Mouse (Mus musculus) mature B cell (primary cell): ENCODE data around the gene Gm44973.
"Not testable (repeated sequence)": the region's sequence is repeated elsewhere in the genome, so short reads cannot be mapped to it uniquely, and the experiment has no call there.

Experiments used
- in situ Hi-C: fragments of 300-500 bp; cut with MboI; formaldehyde crosslinking; loops from 2 replicates; pipeline ENCODE4 v1.14.3; 2019

Gm44973 gene

DNA sequence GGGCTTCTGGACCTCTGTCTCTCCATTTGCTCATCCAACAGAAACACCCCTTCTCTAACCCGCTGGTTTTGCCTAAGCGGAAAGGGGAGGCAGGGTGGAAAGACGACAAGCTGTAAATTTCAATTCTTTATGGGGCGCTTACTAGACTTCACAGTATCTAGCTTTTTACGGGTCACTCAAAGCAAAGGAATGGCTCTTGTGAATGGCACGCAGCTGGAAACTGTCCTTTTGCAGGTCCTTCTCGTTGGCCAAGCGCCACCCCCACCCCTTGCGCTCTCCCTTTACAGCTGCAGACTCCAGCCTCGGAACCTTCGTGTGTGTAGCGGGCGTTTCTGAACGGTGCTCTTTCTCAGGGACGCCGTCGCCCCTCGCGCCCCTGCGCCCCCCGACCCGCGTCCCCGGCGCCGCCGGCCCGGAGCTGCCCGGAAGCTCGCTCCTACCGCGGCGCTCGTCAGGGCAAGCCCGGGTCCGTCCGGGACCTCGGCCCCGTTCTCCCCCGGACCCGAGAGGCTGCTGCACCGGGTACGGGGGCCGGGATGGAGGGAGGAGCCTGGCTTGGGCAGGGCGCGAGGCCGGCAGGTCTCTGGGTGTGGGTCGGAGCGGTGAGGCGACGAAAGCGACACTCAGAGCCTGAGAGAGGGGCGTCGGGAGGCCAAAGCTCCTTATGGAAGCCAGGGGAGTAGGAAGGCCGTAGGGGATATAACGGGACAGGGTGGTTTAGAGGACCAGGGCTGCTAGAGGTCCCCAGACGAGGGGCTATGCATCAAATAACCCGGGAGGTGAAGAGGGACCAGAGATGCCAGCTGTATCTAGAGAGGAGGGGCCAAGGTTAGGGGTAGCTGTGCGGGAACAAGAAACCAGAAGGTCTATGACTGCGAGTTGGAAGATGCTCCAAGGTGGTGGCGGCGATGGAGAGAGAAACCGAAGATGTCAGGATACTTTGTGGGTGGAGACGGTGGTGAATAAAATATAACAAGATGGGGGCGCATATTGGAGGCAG, 36.2 kb downstream of the Gm44973 start, which contains the start of gene Zfp580:
TSS of gene Zfp580 (plus strand) at position 346 of the 1,000 bp plus-strand sequence.
- in situ Hi-C loops = loop anchor here (5.0 kb wide), 1 partner anchor 109 kb away; no protein-coding TSS in a partner anchor

DNA sequence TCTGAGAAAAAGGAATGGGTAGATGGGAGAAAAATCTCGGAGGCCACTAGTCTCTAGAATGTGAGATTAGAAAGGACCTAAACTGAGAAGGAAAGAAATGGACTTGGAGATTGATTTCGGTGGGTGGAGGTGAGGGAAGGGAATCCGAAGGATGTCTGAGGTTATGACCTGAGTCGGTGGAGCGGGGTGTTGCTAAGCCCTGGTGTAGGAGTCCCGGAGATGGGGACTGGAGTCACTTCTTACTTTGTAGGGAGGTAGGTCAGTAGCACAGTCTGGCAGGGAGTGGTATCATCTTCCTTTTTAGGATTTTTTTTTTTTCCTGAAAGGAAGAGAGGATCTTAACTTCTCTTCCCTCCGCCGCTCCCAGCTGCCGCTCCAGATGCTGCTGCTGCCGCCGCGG, 37.1 kb downstream of the Gm44973 start:
- in situ Hi-C loops = loop anchor here (5.0 kb wide), 1 partner anchor 110 kb away; no protein-coding TSS in a partner anchor

DNA sequence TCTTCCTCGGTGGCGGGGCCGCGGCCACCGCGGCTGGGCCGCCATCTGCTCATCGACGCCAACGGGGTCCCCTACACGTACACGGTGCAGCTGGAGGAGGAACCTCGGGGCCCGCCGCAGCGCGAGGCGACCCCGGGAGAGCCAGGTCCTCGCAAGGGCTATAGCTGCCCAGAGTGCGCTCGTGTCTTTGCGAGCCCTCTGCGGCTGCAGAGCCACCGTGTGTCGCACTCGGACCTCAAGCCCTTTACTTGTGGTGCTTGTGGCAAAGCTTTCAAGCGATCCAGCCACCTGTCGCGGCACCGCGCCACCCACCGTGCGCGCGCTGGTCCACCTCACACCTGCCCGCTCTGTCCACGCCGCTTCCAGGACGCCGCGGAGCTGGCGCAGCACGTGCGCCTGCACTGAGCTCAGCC, 37.6 kb downstream of the Gm44973 start:
- in situ Hi-C loops = loop anchor here (5.0 kb wide), 1 partner anchor 111 kb away; no protein-coding TSS in a partner anchor

DNA sequence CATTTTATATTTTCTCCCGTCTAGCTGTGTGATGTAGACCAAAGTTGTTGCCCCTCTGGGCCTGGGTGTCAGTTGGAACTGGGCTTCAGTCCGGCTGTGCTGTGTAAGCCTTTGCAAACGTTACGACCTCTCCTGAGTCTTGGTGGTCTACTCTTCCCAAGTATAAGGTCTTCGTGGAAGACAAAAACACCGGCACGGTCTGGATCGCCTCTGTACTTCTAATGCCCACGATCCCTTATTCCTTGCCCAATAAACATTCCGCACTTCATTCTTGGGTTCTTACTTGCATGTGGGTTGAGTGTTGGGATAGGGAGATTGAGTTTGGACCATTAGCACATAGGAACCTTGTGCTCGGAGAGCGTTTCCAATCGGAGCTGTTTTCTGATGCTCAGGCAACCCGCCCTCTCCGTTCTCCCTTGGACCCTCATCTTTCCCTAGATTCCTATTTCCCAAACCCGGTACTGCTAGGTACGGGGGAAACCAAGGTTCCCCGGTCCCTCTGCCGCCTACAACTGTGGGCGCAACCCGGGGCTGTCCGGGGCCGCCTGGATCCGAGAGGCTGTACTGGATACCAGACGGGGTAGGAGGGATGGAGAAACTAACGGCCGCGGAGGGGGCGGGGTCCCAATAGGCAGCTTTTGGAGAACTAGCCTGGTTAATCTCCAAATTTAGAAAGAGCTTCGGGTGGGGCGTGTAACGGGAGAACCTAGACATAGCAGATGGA, 38.3 kb downstream of the Gm44973 start:
- in situ Hi-C loops = loop anchor here (5.0 kb wide), 1 partner anchor 111 kb away; no protein-coding TSS in a partner anchor

DNA sequence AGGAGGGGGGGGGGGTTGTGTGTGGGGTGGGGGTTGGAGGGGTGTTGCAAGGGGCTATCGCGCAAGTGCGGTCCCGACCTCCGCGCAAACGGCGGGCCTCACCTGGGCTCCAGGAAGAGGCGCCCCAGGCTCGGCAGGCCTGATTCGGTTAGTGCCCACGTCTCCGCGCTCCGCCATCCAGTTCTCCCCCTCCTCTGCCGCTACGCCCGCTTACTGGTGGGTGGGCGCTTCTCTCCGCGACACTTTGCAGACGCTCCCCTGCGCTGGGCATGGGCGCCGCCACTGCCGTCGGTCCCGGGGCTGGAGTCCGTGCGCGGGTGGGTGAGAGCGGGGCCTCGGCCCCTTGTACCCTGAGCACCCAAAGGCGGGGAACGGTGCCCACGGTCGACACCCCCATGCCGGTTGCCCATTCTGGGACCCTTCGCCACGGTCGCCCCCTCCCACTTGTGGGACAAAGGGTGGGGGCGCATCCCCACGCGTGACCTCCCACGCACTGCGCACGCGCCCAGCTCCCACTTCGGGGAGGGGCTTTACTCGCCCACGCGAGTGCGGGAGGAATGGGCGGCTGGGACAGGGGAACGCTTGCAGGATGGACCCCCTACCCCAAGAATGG, 41.5 kb downstream of the Gm44973 start:
- in situ Hi-C loops = no loop called here

DNA sequence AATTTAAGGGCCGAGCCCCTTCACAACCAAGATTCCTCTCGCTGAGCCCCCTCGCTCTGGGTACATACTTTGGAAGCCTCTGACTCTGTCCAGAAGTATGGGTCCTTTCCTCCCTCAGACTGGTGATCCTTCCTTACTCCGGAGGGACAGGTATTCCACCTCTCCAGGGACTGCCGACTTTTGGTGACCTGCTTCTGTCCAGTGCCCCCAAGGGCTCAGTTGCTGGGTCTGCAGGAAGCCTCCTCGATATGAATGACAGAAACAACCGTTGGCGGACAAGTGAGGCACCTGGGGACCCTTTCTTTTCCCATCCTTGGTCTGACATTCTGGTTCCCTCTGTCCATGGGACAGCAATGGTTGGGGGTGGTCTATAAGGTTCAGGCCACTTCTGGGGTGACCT, 42.1 kb downstream of the Gm44973 start:
- in situ Hi-C loops = no loop called here

DNA sequence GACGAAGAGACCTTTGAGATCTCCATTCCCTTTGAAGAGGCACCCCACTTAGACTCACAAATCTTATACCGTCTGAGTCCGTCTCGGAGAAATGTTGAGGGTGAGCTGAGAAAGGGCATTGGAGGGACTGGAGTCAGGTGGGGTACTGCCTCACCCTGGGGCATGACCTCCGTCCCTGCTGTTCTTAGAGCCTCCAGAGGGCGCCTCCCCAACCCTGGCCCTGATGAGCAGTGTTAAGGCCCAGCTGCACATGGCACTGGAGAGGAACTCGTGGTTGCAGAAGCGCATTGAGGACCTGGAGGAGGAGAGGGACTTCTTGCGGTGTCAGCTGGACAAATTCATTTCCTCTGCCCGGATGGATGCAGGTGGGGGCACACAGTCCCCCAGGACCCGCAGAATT, 42.5 kb downstream of the Gm44973 start:
- in situ Hi-C loops = no loop called here

DNA sequence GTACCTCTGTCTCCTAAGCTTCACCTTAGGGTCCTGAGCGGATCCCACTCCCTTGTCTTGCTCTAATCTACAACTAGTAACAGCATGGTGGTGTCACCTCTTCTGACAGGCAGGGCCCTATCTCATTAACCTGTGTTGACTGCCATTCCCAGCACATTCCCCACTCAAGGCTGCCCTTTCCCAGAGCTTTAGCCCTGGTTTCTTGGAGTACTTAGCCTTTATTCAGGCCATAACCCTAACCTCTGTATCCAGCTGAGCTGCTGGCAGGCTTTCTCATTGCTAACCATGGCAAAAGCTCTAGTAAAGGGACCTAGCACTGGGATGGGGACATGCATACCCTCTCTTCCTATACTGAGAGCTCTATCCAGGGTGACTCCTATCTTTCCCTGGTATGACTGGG, 43.3 kb downstream of the Gm44973 start:
- in situ Hi-C loops = no loop called here

DNA sequence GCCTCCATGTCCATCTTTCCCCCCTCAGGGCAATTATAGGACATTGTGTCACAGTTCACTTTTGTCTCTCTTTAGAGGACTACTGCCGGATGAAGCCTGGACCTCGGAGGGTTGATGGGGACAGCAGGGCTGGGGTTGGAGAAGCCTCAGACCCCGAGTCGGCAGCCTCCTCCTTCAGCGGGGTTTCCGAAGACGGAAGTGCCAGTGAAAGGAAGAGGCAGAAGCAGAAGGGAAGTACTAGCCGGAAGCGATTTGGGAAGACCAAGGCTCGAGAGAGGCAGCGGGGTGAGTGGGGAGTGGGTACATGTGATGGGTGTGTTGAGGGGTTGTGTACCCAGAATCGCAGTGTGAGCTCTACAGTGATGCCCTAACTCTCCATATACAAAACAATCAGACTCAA, 44.1 kb downstream of the Gm44973 start:
- in situ Hi-C loops = no loop called here

DNA sequence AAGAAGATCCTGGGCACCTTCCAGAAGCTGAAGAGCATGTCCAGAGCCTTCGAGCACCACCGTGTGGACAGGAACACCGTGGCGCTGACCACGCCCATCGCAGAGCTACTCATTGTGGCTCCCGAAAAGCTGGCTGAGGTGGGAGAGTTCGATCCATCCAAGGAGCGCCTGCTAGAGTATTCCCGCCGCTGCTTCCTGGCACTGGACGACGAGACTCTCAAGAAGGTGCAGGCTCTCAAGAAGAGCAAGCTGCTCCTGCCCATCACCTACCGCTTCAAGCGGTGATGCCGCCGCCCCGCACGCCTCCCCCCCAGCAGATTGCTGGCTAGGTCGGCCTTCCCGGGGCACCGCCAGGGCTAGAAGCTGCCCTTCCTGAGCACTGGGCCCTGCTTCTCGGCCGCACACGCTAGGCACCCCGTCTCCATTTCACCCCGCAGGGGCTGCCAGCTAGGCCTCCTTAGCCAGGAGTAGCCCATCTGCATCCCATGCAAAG, 45.0 kb downstream of the Gm44973 start:
- in situ Hi-C loops = no loop called here

DNA sequence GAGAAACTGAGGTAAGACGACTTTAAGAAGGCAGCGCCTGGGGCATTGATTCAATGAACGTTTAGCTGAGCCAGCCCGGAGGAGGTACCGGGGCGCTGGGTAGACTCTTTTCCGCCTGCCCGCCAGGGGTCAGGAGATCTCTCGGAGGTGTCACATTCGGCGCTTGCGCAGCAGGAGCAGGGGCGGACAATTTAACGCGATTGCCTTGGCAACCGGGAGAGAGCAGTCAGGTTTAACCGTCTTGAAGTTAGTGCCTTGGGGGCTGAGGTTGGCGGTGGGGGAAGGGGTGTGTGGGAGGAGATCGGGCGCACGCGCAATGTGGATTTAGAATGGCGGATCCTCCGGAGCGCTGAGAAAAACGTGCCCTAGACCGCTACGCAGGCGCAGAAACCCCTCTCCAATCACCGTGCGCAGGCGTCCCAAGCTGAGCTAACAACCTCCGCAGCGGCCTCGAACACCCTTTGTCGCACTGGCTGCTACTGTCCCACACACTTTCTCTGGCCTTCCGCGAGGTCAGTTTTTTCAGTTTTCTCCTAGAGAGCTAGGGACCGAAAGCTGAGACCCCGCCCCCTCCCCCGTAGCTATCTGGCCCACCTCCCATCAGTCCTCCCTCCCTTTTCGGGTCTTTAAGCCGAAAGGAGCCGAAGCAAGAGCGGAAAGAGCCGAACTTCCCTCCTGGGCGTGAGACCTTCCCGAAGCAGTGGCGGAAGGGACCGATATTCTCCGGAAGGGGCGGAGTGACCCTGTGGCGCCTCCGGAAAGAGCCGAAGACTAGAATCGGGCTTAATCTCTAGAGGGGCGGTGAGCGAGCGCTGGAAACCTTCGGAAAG, 45.9 kb downstream of the Gm44973 start:
- in situ Hi-C loops = no loop called here

DNA sequence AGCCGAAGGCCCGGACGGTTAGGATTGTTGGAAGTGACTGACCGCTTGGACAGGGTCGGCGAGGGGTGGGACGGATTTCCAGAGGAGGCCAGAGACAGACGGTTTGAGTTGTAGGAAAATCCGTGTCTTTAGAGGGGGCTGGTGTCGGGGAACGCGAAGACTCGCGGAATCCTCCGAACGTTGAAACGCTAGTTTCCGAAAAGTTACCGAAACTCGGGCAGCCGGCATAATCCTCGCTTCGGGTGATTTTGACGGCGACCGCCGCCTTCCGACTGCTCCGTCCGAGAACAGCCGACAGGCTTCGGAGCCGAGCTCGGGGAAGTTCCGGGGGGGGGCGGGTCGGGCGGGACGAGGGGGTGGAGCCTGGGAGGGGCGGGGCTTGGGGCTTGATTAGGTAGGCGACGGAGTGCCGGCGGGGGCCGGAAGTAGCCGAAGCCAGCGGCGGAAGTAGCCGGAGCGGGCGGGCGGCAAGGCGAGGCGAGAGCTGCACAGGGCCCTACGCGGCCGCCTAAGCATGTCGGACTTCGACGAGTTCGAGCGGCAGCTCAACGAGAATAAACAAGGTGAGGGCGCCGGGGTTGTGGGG, 46.6 kb downstream of the Gm44973 start, which contains the start of gene U2af2:
TSS of gene U2af2 (plus strand) at position 370 of the 586 bp plus-strand sequence.
- in situ Hi-C loops = no loop called here

DNA sequence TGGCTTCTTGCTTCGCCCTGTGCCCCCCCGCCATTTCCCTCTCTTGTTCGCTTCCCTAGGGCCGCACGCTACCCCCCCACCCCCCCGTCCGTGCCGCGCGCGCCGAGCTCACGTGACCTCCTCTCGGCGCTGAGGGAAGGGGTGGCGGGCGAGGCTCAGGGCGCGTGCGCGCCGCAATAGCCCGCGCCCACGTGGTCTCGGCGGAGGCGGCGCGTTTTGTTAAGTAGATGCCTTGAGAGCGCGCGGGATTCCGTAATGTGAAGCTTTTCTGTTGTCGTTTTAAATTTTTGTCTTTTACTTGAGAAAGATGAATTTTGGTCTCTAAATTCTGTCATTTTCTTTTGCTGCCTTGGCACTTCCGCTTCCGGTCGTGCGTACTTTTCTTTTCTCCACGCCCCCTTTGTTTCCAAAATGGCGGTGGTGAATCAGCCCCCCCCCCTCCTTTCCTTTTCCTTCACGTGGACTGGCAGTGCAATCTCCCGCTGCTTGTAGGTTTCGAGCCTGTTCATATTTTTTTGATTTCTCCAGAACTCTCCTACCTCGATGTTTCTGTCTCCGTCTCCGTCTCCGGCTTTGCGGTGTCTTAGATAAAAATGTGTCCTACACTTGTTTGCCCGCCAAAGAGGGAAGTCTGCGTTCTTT, 47.2 kb downstream of the Gm44973 start:
- in situ Hi-C loops = no loop called here

DNA sequence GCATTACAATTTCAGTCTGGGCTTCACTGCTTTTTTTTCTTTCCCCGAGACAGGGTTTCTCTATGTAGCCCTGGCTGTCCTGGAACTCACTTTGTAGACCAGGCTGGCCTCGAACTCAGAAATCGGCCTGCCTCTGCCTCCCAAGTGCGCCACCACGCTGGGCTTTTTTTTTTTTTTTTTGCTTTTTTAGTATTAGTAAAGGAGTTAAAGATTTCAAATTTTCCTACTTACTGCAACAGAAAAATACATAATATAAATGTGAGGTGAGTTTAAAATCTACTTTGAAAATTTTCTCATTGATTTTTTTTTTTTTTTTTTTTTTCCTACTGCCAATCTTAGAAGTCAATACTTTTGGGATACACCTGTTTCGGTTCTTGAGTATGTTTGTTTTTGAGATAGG, 49.6 kb downstream of the Gm44973 start:
- in situ Hi-C loops = no loop called here

DNA sequence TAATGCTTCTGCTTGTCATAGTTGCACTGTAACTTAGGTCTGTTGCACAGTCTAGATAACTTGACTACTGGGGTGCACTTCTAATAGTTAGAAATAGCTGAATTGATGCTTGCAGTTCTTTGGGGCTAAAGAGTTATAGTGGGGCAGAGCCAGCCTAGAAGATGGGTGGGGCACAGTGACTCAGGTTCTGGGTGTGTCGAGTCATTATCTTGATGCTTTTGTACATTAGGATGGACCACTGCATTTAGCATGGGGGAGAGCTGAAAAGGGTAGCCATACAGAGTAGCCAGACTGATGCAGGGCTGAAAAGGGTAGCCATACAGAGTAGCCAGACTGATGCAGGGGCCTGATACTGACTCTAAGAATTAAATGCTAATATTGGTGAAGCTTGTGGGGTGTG, 58.3 kb downstream of the Gm44973 start:
- in situ Hi-C loops = no loop called here

DNA sequence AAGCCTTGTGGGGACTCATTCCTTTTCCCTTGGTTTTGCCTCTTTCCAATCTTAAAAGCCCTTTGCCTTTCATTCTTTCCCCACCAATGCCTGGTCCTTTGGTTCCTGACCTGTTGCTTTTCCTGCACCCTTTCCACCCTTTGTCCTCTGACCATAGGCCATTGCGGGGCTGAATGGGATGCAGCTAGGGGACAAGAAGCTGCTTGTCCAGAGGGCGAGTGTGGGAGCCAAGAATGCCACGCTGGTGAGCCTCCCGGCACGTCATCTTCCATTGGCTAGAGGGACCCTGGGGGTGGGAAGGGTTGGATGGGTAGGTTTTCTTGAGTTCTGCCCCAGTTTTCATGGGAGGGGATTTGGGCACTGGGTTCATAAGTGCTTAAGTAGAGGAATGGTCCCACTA, 59.7 kb downstream of the Gm44973 start:
- in situ Hi-C loops = no loop called here

DNA sequence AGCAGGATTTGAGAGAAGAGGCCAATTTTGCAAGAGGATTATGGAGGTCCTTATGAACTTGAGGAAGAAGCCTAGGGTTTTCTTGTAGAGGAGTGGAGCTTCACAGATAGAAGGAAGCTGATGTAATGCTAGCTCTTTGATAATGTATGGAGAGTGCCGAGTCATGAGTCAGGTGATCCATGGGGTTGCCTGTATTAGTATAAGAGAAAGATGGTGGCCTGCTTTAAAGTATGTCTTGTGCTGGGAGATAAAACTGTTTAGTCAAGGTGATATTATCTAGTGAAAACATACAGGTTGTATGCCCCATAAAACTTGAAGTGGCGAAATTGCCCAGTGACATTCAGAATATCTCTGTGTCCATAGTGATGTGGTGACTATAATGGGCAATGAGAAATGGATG, 61.6 kb downstream of the Gm44973 start:
- in situ Hi-C loops = no loop called here

DNA sequence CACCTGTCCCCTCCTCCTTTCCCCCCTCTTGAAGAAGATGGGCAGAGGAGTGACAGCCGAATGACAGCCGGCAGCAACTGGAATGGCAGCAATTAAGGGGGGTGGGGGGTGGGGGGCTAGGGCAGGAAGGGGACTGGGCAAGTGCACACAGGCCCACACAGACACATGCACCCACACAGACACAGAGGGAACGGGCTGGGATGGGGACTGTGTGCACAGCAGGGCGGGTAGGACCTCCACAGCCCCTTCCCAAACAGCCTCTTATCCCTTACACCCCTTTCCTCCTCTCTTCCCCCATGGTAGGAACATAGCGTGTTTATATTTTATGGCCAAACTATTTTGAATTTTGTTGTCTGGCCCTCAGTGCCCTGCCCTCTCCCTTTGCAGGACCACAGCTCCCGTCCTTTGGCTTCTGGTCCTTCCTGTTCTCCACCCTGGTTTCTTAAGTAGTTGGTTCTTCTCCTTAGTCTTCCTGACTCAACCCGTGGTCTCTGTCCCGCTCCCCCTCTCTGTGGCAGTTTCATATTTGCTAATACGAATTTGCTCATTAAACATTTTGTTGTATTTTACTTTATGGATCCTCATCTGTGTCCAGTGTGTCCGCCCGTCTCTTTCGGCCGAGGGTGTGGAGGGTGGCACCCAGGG, 64.2 kb downstream of the Gm44973 start:
- in situ Hi-C loops = not testable (repeated sequence)

DNA sequence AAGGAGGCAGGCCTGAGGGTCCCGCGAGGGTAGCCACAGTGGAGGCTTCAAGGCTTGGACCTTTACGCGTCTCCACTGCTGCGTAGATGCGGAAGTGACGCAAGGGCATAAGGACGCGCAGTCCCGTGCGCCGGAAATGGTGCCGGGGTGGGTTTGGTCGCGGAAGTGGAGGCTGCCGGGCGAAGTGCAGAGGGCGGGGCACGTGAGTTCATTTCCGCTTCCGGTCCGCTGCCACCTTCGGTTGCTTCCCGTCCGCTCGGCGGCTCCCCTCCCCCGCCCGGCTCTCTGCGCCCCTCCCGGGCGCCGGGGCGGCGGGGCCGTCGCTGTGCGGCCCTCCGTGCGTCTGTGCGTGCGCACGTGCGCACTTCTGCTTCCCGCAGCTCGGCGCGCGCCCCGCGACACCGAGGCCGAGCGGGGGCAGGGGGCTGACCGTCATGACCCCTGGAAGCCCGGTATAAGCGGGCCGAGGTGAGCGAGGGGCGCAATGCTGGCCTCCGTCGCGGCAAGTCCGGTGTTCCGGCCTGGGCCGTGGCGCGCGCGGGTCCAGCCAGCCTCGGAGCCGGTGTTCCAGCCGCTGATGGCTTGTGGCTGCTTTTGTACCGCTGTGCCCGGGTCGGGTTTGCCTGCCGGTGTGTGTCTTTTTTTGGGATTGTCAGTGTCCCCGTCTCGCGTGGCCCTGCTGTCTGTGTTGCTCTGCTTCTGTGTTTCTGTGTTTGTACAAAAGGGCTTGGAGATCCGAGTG, 64.9 kb downstream of the Gm44973 start, which contains the start of gene Epn1:
TSS of gene Epn1 (plus strand) at position 226 of the 742 bp plus-strand sequence.
- in situ Hi-C loops = no loop called here
